Mouse (Mus musculus) midbrain, embryonic 15.5 days (tissue): ENCODE results near the gene Slc6a13. TPM values are rescaled to one million over a fixed set of nuclear protein-coding genes. Genes with fewer than 3 reads are reported as not detected.
A peak's percentile ranks its signal among the peaks of the same experiment; 100 is the strongest.

ENCODE experiments used
- ATAC-seq: fragments of 200-750 bp; cut with Nextera tagmentation; replicated peaks from 2 replicates; pipeline ENCODE4 v1.8.0; 2017; ENCODE audit warnings: moderate TSS enrichment
- H3K27ac ChIP-seq: fragments of 300-500 bp; sonication (generic); 2 replicates; pipeline ENCODE4 v1.5.1; 2015; ENCODE audit warnings: mild to moderate bottlenecking, inconsistent platforms
- H3K27me3 ChIP-seq: fragments of 300-500 bp; sonication (generic); replicated peaks from 2 replicates; pipeline ENCODE4 v1.6.1; 2015; ENCODE audit warnings: inconsistent platforms
- H3K36me3 ChIP-seq: fragments of 300-500 bp; sonication (generic); replicated peaks from 2 replicates; pipeline ENCODE4 v1.6.1; 2015; ENCODE audit warnings: inconsistent platforms
- H3K4me1 ChIP-seq: fragments of 300-500 bp; sonication (generic); 2 replicates; pipeline ENCODE4 v1.6.1; 2015; ENCODE audit warnings: inconsistent platforms
- H3K4me2 ChIP-seq: fragments of 300-500 bp; sonication (generic); 2 replicates; pipeline ENCODE4 v1.6.1; 2015; ENCODE audit warnings: inconsistent platforms, mild to moderate bottlenecking, moderate library complexity
- H3K4me3 ChIP-seq: fragments of 300-500 bp; sonication (generic); 2 replicates; pipeline ENCODE4 v1.5.1; 2015; ENCODE audit warnings: mild to moderate bottlenecking, inconsistent platforms
- H3K9ac ChIP-seq: fragments of 300-500 bp; sonication (generic); 2 replicates; pipeline ENCODE4 v1.6.1; 2015; ENCODE audit warnings: mild to moderate bottlenecking, inconsistent platforms
- H3K9me3 ChIP-seq: fragments of 300-500 bp; sonication (generic); 2 replicates; pipeline ENCODE4 v1.6.1; 2016; ENCODE audit warnings: inconsistent platforms
- WGBS: fragments of 180-500 bp; shearing (Covaris S2); methylation state at CpG from one replicate; pipeline ENCODE4 v1.1.7; 2015; ENCODE audit warnings: mixed read lengths; 5-methylcytosine and 5-hydroxymethylcytosine counted together
- polyA plus RNA-seq: library from polyadenylated mRNA; unstranded; fragments of >200 nt; fragmentation: Nextera tagmentation; extraction: Ambion mirVana; gene quantifications from 2 replicates; pipeline ENCODE4 v1.2.1, GENCODE M21; 2015

Gene Slc6a13
- polyA plus RNA-seq, 1 experiment from 2014 or later = 50.2 TPM

DNA sequence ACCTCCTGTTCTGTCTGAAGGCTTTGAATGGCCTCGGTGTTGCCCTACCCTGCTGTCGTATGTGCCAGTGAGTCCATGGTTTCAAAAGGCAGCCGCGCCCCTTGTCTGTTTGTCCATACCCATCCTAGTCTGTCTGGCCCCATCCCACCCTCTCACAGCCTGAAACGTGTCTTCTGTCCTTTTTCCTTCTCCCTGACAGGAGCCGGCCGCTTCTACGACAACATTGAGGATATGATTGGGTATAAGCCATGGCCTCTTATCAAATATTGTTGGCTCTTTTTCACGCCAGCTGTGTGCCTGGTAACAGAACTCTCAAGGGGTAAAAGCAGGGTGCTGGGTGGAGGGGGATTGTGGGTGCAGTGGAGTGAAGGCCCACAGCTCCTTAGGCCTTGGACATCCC is 35.8 kb downstream of the Slc6a13 start:
- H3K4me1 ChIP-seq = no peaks in the 10 kb centered on the region
- no peak overlapping the region for H3K9ac ChIP-seq
- no peak overlapping the region for H3K4me2 ChIP-seq
- H3K27me3 ChIP-seq = no peaks in the 10 kb centered on the region
- H3K27ac ChIP-seq = no peak overlapping the region
- WGBS = 89% methylated on average over 9 of the region's 9 CpGs
- no peaks in the 10 kb centered on the region for H3K9me3 ChIP-seq
- H3K36me3 ChIP-seq = no peaks in the 10 kb centered on the region
- no peak for ATAC-seq
- no peak overlapping the region for H3K4me3 ChIP-seq

DNA sequence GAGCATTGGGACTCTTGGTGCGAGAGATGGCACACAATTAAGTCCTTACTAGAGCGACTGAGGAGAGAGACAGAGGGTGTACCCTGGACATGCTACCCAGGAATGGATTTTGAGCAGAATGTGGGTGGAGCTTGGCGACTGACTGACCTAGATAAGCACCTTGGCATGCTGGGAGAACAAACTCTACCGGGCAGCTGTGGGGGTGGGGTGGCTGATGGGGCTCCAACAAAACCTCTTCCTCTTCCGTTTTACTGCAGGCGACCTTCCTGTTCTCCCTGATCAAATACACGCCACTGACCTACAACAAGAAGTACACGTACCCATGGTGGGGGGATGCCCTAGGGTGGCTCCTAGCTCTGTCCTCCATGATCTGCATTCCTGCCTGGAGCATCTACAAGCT is 36.5 kb downstream of the Slc6a13 start:
- no peak overlapping the region for H3K4me3 ChIP-seq
- H3K4me1 ChIP-seq = no peaks in the 10 kb centered on the region
- H3K4me2 ChIP-seq = no peak overlapping the region
- H3K9ac ChIP-seq = no peak overlapping the region
- WGBS = 76% methylated on average over 8 of the region's 8 CpGs
- no peak for ATAC-seq
- no peak overlapping the region for H3K27ac ChIP-seq
- no peaks in the 10 kb centered on the region for H3K27me3 ChIP-seq
- no peaks in the 10 kb centered on the region for H3K9me3 ChIP-seq
- H3K36me3 ChIP-seq = no peaks in the 10 kb centered on the region

DNA sequence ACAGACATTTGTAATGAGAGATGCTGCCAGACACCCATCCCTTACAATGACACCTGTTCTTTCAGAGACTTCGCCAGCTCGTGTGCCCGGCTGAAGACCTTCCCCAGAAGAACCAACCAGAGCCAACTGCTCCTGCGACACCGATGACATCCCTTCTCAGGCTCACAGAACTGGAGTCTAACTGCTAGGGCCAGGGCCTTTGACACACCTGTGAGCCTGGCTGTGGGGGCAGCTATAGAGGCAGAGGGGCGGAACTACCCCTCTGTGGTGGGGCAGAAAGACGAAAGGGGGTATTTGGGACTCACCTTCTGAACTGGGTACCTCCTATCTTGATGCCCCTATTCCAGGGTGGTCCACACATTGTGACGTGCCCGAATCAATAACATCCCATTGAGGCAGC is 37.2 kb downstream of the Slc6a13 start:
- Histone ChIP-seq H3K9me3 (no peaks in the 10 kb centered on the region), H3K4me1 (no peaks in the 10 kb centered on the region), H3K4me2 (no peak overlapping the region), H3K9ac (no peak overlapping the region), H3K27ac (no peak overlapping the region), H3K36me3 (no peaks in the 10 kb centered on the region), H3K27me3 (no peaks in the 10 kb centered on the region), H3K4me3 (no peak overlapping the region)
- 92% methylated on average over 9 of the region's 9 CpGs for WGBS
- ATAC-seq = no peak

DNA sequence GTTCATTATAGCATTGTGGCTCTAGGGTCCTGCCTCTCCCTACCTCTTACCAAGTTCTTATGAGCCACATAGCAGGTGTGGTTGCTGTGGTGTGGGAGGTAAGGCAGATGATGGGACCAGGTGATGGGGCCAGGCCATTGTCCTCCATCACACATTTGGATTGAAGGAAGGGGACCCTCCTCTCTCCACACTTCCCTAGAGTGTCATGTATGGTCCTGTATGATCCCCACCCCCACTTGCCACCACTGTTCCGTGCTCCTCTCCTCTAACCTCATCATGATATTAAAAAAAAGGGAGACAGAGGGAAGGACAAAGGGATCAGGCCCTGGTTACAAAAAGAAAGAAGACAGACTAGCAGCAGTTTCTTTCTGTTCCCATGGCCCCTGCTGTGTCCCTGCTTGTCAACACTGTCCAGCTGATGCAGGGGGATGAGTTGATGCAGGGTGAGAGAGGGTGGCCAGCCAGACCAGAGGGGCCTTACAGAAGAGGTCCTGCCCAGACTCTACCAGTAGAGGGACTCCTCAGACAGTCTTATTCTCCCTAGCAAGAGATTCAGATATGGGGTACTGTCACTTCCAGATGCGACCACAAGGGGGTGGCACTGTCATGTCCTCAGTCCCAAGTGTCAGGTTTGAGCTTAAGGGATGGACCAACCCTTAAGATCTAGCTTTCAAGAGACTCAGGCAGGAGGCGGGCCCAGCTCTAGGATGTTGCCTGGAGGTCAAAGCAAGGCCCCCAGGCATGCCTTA is 37.9 kb downstream of the Slc6a13 start:
- H3K27ac ChIP-seq = no peak overlapping the region
- WGBS = 20% methylated on average over 3 of the region's 3 CpGs
- no peak overlapping the region for H3K4me2 ChIP-seq
- H3K27me3 ChIP-seq = no peaks in the 10 kb centered on the region
- H3K36me3 ChIP-seq = no peaks in the 10 kb centered on the region
- H3K9ac ChIP-seq = no peak overlapping the region
- H3K4me1 ChIP-seq = no peaks in the 10 kb centered on the region
- H3K4me3 ChIP-seq = no peak overlapping the region
- peak; percentile 87 for ATAC-seq
- no peaks in the 10 kb centered on the region for H3K9me3 ChIP-seq

DNA sequence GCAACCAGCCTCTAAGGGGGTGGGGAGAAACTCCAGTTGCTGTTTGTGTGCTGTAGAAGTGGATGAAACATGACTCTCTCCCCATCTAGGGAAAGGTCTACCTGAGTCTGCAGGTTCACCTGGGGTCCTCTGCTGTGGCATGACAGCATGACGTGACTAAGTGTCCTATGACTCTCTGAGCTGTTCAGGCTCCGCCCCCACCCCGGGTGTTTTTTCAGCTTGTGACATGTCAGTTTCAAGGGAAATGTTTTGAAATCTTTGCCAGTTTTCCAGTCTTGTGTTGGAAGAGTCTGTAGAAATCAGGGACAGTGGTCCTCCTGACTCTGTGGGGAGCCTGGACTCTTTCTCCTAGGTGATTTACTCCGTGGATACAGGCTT is 38.5 kb downstream of the Slc6a13 start:
- Histone ChIP-seq H3K4me1 (no peaks in the 10 kb centered on the region), H3K27me3 (no peaks in the 10 kb centered on the region), H3K4me3 (no peak overlapping the region), H3K9ac (no peak overlapping the region), H3K9me3 (no peaks in the 10 kb centered on the region), H3K27ac (no peak overlapping the region), H3K4me2 (no peak overlapping the region), H3K36me3 (no peaks in the 10 kb centered on the region)
- ATAC-seq = 0 out of 2 replicates have a peak, but pooled peaks have one; percentile 19
- 55% methylated on average over 4 of the region's 4 CpGs for WGBS

DNA sequence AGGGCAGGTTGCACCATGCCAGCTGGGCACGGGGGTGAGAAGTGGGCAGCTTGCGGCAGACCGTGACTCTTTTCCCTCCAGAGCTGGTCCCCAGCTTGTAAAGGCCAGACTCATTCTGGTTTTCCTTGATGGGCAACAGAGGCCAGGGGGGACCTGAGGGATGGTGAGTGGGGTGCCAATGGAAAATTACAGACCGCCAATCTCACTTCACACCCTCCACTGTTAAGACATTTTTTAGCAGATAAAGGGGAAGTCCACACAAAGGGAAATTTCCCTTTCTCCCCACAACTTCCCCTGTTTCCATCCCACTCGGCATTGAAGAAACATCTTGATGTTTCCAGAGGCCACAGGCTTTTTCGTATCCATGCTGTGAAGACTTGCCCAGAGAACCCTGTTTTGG is 41.6 kb downstream of the Slc6a13 start:
- H3K4me3 ChIP-seq = no peak overlapping the region
- no peak overlapping the region for H3K27ac ChIP-seq
- ATAC-seq = no peak
- 0 out of 2 replicates have a peak, but pooled peaks cover 3% of the 10 kb centered on the region for H3K4me1 ChIP-seq
- H3K36me3 ChIP-seq = no peaks in the 10 kb centered on the region
- 90% methylated on average over 6 of the region's 6 CpGs for WGBS
- no peak overlapping the region for H3K4me2 ChIP-seq
- H3K9me3 ChIP-seq = no peaks in the 10 kb centered on the region
- H3K9ac ChIP-seq = no peak overlapping the region
- no peaks in the 10 kb centered on the region for H3K27me3 ChIP-seq

DNA sequence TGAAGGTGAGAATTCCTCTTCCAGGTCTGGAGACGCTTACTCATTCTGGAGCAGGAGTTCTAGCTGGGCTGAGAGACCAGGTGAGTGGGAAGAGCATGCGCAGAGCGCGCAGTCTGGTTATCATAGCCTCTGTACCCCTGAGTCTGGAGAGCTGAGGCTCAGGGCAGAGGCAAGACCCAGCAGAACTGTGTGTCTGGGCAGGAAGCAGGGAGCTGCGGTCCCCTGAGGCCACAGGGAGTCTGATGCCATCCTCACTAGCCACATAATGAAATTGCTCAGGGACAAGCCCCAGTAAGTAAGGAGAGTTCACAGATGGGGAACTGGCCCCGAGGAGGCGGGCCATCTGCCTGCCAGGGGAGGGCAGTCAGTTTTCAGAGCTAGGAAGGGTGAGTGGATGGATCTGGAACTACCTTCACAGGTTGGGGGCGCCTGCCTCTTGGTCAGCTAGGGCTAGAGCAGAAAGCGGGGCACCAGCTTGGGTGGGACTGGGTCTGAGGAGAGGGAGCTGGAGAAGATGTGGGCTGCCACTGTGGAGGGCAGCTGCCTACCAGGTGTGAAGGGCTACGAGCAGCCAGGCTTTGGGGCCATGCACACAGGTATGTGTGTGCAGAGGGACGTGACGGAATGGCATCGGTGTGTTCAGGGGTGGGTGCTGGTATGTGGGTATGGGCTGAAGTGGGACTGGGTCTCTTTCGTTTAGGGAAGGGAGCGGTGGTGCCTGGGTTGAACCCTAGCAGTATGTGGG is 43.2 kb downstream of the Slc6a13 start, which contains the start of gene Slc6a12:
Gene Slc6a12 (plus strand): TSS at position 51 of the 745 bp plus-strand sequence.
- Histone ChIP-seq H3K36me3 (no peaks in the 10 kb centered on the region), H3K9ac (no peak within 1 kb of the TSS), H3K4me3 (no peak within 1 kb of the TSS), H3K4me2 (no peak within 1 kb of the TSS), H3K9me3 (no peaks in the 10 kb centered on the region), H3K27me3 (no peaks in the 10 kb centered on the region), H3K27ac (no peak within 1 kb of the TSS), H3K4me1 (0 out of 2 replicates have a peak, but pooled peaks cover 3% of the 10 kb centered on the region)
- ATAC-seq = no peak; the same call in 1 of the 2 replicates
- WGBS = 79% methylated on average over 15 of the region's 15 CpGs

DNA sequence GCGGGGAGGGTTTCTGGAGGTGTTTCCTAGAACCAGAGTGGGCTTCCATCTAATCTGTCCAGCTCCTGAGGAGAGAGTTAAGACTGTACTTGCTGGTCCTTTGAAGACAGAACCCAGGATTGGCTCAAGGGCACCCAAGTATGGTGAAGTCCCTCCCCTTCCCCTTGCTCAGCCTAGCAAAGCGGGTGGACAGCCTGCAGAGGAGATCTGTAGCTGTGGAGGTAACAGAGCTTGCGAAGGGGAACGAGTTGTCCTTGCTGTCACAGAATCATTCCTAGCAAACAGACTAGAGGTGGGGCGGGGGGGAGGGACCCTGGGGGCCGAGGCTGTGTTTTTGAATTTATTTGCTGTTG is 43.7 kb downstream of the Slc6a13 start:
- Histone ChIP-seq H3K4me1 (0 out of 2 replicates have a peak, but pooled peaks cover 3% of the 10 kb centered on the region), H3K4me2 (no peak overlapping the region), H3K27ac (no peak overlapping the region), H3K9me3 (no peaks in the 10 kb centered on the region), H3K27me3 (no peaks in the 10 kb centered on the region), H3K4me3 (no peak overlapping the region), H3K9ac (no peak overlapping the region), H3K36me3 (no peaks in the 10 kb centered on the region)
- ATAC-seq = no peak
- WGBS = 64% methylated on average over 6 of the region's 6 CpGs

DNA sequence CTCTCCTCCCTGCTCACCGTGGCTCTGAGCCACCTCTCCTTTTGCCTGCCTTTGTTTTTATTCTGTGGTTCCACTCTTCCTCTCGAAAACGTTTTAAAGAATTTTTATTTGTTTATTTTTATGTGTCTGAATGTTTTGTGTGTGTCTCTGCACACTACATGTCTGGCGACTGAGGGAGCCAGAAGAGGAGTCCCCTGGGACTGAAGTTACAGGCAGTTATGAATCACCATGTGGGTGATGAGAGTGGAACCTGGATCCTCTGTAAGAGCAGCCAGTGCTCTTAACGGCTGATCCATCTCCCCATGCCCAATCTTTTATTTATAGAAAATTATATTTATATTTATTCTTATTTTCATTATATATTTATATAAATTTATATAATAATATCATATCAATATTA is 44.3 kb downstream of the Slc6a13 start:
- WGBS = 75% methylated on average over 5 of the region's 5 CpGs
- no peaks in the 10 kb centered on the region for H3K9me3 ChIP-seq
- no peaks in the 10 kb centered on the region for H3K27me3 ChIP-seq
- 0 out of 2 replicates have a peak, but pooled peaks cover 3% of the 10 kb centered on the region for H3K4me1 ChIP-seq
- no peaks in the 10 kb centered on the region for H3K36me3 ChIP-seq
- ATAC-seq = no peak
- no peak overlapping the region for H3K4me2 ChIP-seq
- no peak overlapping the region for H3K9ac ChIP-seq
- no peak overlapping the region for H3K4me3 ChIP-seq
- H3K27ac ChIP-seq = no peak overlapping the region

DNA sequence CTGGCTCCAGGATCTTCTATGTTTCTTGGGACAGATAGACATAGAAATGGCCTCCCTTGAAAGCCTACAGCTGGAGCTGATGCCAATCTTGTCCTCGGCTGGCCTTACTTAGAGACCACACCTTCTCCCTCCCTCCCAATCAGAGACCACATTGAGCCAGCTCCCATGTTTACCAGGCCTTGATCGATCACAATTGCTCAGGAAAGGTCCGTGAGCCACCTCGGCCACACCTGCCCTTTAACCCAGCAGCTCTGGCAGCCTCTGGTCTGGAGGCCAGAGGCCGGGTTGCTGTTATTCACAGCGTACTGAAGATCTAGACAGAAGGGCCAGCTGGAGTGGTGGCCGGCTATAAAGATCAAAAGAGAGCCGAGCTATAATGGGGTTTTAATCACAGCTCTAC is 46.4 kb downstream of the Slc6a13 start:
- WGBS = 45% methylated on average over 8 of the region's 8 CpGs

DNA sequence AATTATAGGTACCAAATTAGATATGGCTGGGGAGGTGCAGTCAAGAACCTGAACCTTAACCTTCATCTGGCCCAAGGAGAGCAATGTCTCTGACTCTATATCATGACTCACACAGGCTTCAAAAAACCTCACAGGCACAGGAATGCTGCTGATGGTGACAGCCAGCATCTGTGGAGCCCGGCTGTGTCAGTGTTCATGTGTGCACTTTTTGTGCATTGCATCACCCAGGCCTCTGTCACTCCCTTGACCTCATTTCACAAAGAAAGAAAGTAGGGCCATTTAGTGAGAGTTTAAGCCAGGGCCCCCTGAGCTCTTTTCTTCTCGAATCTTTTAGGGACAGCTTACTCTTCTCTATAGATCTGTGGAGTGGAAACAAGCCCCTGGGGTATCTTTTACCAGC is 52.2 kb downstream of the Slc6a13 start:
- ATAC-seq = no peak

More for the DNA sequence above, 46.4 kb downstream of the Slc6a13 start:
- no peaks in the 10 kb centered on the region for H3K9me3 ChIP-seq
- H3K27me3 ChIP-seq = no peaks in the 10 kb centered on the region
- H3K36me3 ChIP-seq = no peaks in the 10 kb centered on the region
- H3K9ac ChIP-seq = no peak overlapping the region
- H3K4me2 ChIP-seq = no peak overlapping the region
- no peak overlapping the region for H3K27ac ChIP-seq
- H3K4me3 ChIP-seq = no peak overlapping the region
- H3K4me1 ChIP-seq = 0 out of 2 replicates have a peak, but pooled peaks cover 3% of the 10 kb centered on the region
- ATAC-seq = no peak

DNA sequence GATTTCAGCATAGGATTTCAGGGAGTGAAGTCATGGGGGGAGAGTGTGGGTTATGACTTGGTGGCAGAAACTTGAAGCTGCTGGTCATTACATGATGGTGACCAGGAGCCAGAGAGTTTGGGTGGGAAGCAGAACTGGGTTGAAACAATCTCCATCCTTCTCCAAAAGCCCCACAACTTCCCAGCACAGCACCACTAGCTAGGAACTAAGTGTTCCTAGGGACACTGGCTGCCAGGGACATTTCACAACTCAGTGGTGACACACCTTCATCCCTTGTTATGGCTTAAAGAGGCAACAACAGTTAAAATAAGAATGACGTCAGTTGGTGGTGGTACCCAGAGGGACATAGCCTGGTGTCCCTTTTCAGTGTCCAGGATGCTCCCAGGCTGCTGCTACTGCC is 56.0 kb downstream of the Slc6a13 start:
- Histone ChIP-seq H3K27ac (no peak overlapping the region), H3K4me3 (no peak overlapping the region), H3K4me2 (no peak overlapping the region), H3K9ac (no peak overlapping the region), H3K36me3 (no peaks in the 10 kb centered on the region), H3K4me1 (no peaks in the 10 kb centered on the region), H3K9me3 (no peaks in the 10 kb centered on the region), H3K27me3 (no peaks in the 10 kb centered on the region)
- 87% methylated on average over 1 of the region's 1 CpGs for WGBS
- no peak for ATAC-seq

More for the DNA sequence above, 52.2 kb downstream of the Slc6a13 start:
- Histone ChIP-seq H3K9ac (no peak overlapping the region), H3K4me3 (no peak overlapping the region), H3K36me3 (no peaks in the 10 kb centered on the region), H3K9me3 (no peaks in the 10 kb centered on the region), H3K27ac (no peak overlapping the region), H3K27me3 (no peaks in the 10 kb centered on the region), H3K4me1 (no peaks in the 10 kb centered on the region), H3K4me2 (no peak overlapping the region)
- WGBS = 20% methylated on average over 2 of the region's 2 CpGs
